Mouse (Mus musculus): ENCODE measurements around the gene Prkca.

GRCm38 (mm10) chr11:107957566-107958350 is 386.0 kb downstream of the Prkca start:
- no peak for TF ChIP-seq CTCF (IDR thresholded peaks at IDR 0.05; ENCODE audit: low read depth)
- TF ChIP-seq EP300 (IDR thresholded peaks at IDR 0.05; ENCODE audit: low read depth), result no peak
